Mouse (Mus musculus) spleen, adult 2 months (tissue): Measurements from ENCODE around the gene Spag16.

ENCODE experiments used
- CTCF ChIP-seq: fragments of 200-500 bp; IDR thresholded peaks from 2 replicates; pipeline ENCODE4 v1.5.1; 2011; ENCODE audit warnings: mild to moderate bottlenecking, inconsistent platforms; ENCODE audit not compliant: insufficient read depth, insufficient read length, insufficient replicate concordance; ENCODE audit errors: extremely low read depth
- POLR2A ChIP-seq: fragments of 200-500 bp; IDR thresholded peaks from 2 replicates; pipeline ENCODE4 v1.6.1; 2011; ENCODE audit warnings: low read depth, low read length, inconsistent platforms

DNA sequence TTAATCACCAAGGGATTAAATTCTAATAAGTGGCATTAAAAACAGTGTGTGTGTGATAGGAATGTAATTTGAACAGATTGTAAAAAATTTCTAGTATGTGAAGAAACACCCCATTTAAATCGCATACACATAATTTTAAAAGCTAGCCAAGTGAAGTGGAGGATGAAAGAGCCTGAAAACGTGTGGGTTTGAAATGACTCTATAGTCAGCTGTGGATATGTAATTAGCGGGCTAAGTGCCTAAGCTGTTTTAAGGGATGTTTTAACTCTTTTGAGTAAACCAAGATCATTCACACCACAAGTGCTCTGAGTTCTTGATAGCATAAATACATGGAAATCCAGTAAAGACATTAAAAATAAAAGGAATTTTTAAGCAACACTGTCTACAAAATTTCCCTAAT is 524.6 kb downstream of the Spag16 start:
- no peak for TF ChIP-seq CTCF
- TF ChIP-seq POLR2A: no peak
